Mouse (Mus musculus): Measurements from ENCODE around the gene Rtkn.
A peak's percentile ranks its signal among the peaks of the same experiment; 100 is the strongest.

- no peak; the same call in 1 of the 2 replicates for TF ChIP-seq CTCF (IDR thresholded peaks at IDR 0.05; ENCODE audit: borderline replicate concordance, insufficient read depth, low read depth, low read length)
- TF ChIP-seq POLR2A (IDR thresholded peaks at IDR 0.05; ENCODE audit: borderline replicate concordance, insufficient read depth, low read length), result 0 out of 2 replicates have a peak, but pooled peaks have one; percentile 9
Observed at GRCm38 (mm10) chr6:83101688-83102556, 33.3 kb upstream of the Rtkn start.

Data from cerebellum, adult 2 months (tissue).